Mouse (Mus musculus): ENCODE data around the gene Morc2b. TPM values are rescaled to one million over a fixed set of nuclear protein-coding genes. Genes with fewer than 3 reads are reported as not detected.

The Morc2b gene
- total RNA-seq (2023): not detected

GRCm38 (mm10) chr17:33139261-33139820, at the start of gene Morc2b:
Gene Morc2b (minus strand): TSS chr17:33139683.

GRCm38 (mm10) chr17:33168147-33168546, 28.7 kb upstream of the Morc2b start, which contains the start of gene Olfr55:
Gene Olfr55 (plus strand): TSS chr17:33168447.

GRCm38 (mm10) chr17:33089220-33089949, 50.1 kb downstream of the Morc2b start, which contains the start of gene Zfp563:
Gene Zfp563 (plus strand): TSS chr17:33089310.

GRCm38 (mm10) chr17:33067958-33068357, 71.5 kb downstream of the Morc2b start, which contains the start of gene 4921501E09Rik:
Gene 4921501E09Rik (minus strand): TSS chr17:33068058.

Other genes starting within 250 kb of the Morc2b start
- 1 to 10 TPM; 3.3 to 4.1 TPM for gene Zfp870, start 248.0 kb downstream of the Morc2b start, total RNA-seq (2023)
- gene Cyp4f14, start 222.3 kb downstream of the Morc2b start, total RNA-seq (2023): not detected
- 10 to 100 TPM; 97.1 to 98.7 TPM for gene Cyp4f13, start 192.3 kb downstream of the Morc2b start, total RNA-seq (2023)
- gene Zfp472, start 173.9 kb downstream of the Morc2b start, total RNA-seq (2023): 1 to 10 TPM; 6.3 to 10.0 TPM
- gene Zfp952, start 146.6 kb downstream of the Morc2b start, total RNA-seq (2023): 1 to 10 TPM; 7.1 to 7.4 TPM
- 1 to 10 TPM in 1 of 2 experiments, under 1 TPM in 1; 0.73 to 2.8 TPM for gene Zfp763, start 106.3 kb downstream of the Morc2b start, total RNA-seq (2023)
- not detected for gene 4921501E09Rik, start 71.6 kb downstream of the Morc2b start, total RNA-seq (2023)
- gene Zfp563, start 50.4 kb downstream of the Morc2b start, total RNA-seq (2023): 1 to 10 TPM; 2.6 to 2.7 TPM
- gene Olfr55, start 28.8 kb upstream of the Morc2b start, total RNA-seq (2023): not detected
- not detected for gene Olfr239, start 51.6 kb upstream of the Morc2b start, total RNA-seq (2023)
- not detected for gene Olfr1564, start 82.0 kb upstream of the Morc2b start, total RNA-seq (2023)
- 1 to 10 TPM; 4.7 to 5.0 TPM for gene Zfp955a, start 115.5 kb upstream of the Morc2b start, total RNA-seq (2023)
- under 1 TPM; 0.13 to 0.15 TPM for gene Olfr63, start 125.0 kb upstream of the Morc2b start, total RNA-seq (2023)
- gene Zfp955b, start 149.9 kb upstream of the Morc2b start, total RNA-seq (2023): 1 to 10 TPM; 3.2 to 4.4 TPM
- 1 to 10 TPM; 4.9 to 8.2 TPM for gene Zfp81, start 219.2 kb upstream of the Morc2b start, total RNA-seq (2023)